Mouse (Mus musculus) neural tube, embryonic 10.5 days (tissue): ENCODE data around the gene Gm2012.
"Not testable (repeated sequence)": the region's sequence is repeated elsewhere in the genome, so short reads cannot be mapped to it uniquely, and the experiment has no call there.

Source experiments
- DNase-seq: peaks from one replicate; pipeline ENCODE4 v3.0.0-alpha.2; 2017; ENCODE audit warnings: low spot score; ENCODE audit errors: extremely low spot score

Gene Gm2012

GRCm38 (mm10) chrX:26231255-26231654, at the start of gene Gm2012:
TSS of gene Gm2012 (minus strand) at chrX:26231355.
- not testable (repeated sequence) for DNase-seq

GRCm38 (mm10) chrX:26159146-26159545, 72.0 kb downstream of the Gm2012 start:
- not testable (repeated sequence) for DNase-seq
